Mouse (Mus musculus) intestine, embryonic 16.5 days (tissue): ENCODE results near the gene Gadd45g. TPM values are rescaled to one million over a fixed set of nuclear protein-coding genes. Genes with fewer than 3 reads are reported as not detected.
A peak's percentile ranks its signal among the peaks of the same experiment; 100 is the strongest.

Experiments used
- ATAC-seq: fragments of 200-750 bp; cut with Nextera tagmentation; 2 replicates; pipeline ENCODE4 v1.8.0; 2017; ENCODE audit warnings: moderate TSS enrichment, moderate library complexity
- H3K27ac ChIP-seq: fragments of 300-500 bp; sonication (generic); 2 replicates; pipeline ENCODE4 v1.5.1; 2014; ENCODE audit warnings: mild to moderate bottlenecking, low read length
- H3K27me3 ChIP-seq: fragments of 300-500 bp; sonication (generic); replicated peaks from 2 replicates; pipeline ENCODE4 v1.6.1; 2014; ENCODE audit warnings: low read length, control low read depth, mixed read lengths; ENCODE audit not compliant: control insufficient read depth, insufficient read depth
- H3K36me3 ChIP-seq: fragments of 300-500 bp; sonication (generic); 2 replicates; pipeline ENCODE4 v1.6.1; 2014; ENCODE audit warnings: low read length, control low read depth; ENCODE audit not compliant: control insufficient read depth, insufficient read depth
- H3K4me1 ChIP-seq: fragments of 300-500 bp; sonication (generic); 2 replicates; pipeline ENCODE4 v1.6.1; 2014; ENCODE audit warnings: low read length, control low read depth, mixed read lengths; ENCODE audit not compliant: control insufficient read depth, insufficient read depth
- H3K4me2 ChIP-seq: fragments of 300-500 bp; sonication (generic); 2 replicates; pipeline ENCODE4 v1.6.1; 2014; ENCODE audit warnings: low read depth, low read length, control low read depth
- H3K4me3 ChIP-seq: fragments of 300-500 bp; sonication (generic); 2 replicates; pipeline ENCODE4 v1.5.1; 2014; ENCODE audit warnings: mild to moderate bottlenecking, low read length
- H3K9ac ChIP-seq: fragments of 300-500 bp; sonication (generic); 2 replicates; pipeline ENCODE4 v1.6.1; 2014; ENCODE audit warnings: low read depth, low read length
- H3K9me3 ChIP-seq: fragments of 300-500 bp; sonication (generic); 2 replicates; pipeline ENCODE4 v1.6.1; 2016; ENCODE audit warnings: low read length, control low read depth; ENCODE audit not compliant: control insufficient read depth
- WGBS: fragments of 180-500 bp; shearing (Covaris S2); extraction: QIAGEN DNeasy Blood & Tissue Kit; methylation state at CpG from one replicate; pipeline ENCODE4 v1.1.7; 2014; 5-methylcytosine and 5-hydroxymethylcytosine counted together
- polyA plus RNA-seq: library from polyadenylated mRNA; unstranded; fragments of >200 nt; fragmentation: Nextera tagmentation; extraction: Ambion mirVana; gene quantifications from 2 replicates; pipeline ENCODE4 v1.2.1, GENCODE M21; 2015

The Gadd45g gene
- polyA plus RNA-seq, 1 experiment from 2014 or later = 40.8 TPM

DNA sequence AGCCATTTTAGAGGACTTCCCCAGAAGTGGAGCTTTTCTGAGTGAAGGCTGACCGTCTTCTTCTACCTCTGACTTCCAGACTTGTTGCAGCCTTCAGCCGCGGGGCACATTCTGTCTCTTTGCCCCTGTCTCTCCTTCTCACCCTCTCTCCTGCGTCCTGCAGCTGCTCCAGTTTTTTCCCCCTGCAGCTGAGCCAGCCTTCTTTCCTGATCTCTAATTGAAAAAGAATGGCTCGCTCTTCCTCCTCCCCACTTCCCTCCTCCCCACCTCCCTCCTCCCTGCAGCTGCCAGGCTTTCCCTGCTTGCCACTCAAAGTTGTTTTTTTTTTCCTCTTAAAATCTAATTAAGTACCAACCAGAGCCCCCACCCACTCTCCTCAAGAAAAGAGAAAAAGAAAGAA lies 4.3 kb upstream of the Gadd45g start:
- Histone ChIP-seq H3K9ac (no peak overlapping the region), H3K27me3 (peaks cover 5% of the 10 kb centered on the region), H3K36me3 (no peaks in the 10 kb centered on the region), H3K4me1 (peaks cover 16% of the 10 kb centered on the region), H3K4me2 (peak overlapping the region; percentile 33; the same call in 1 of the 2 replicates), H3K27ac (no peak overlapping the region), H3K9me3 (no peaks in the 10 kb centered on the region), H3K4me3 (no peak overlapping the region)
- ATAC-seq = no peak
- 33% methylated on average over 5 of the region's 5 CpGs for WGBS

DNA sequence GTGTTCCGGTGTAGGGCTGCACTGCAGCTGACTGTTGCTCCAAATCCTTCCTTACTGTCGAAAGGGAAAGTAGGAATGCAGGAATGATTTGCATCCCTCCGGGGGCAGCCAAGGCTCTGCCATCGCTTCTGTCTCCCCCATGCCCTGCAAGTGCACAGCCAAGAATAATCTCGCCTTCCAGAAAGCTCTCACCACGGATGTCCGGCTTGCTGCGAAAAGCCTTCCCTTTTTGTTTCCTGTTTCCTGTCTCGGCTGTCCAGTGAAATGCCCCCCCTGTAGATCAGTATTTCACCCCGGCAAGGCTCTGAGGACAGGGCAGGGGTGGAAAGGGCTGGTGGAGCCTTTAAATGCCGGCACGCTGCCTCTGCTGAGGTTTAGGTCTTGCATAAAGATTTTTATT lies 3.7 kb upstream of the Gadd45g start:
- no peak overlapping the region for H3K4me3 ChIP-seq
- WGBS = 27% methylated on average over 12 of the region's 12 CpGs
- H3K9me3 ChIP-seq = no peaks in the 10 kb centered on the region
- H3K4me2 ChIP-seq = peak overlapping the region; percentile 33; the same call in 1 of the 2 replicates
- H3K27ac ChIP-seq = no peak overlapping the region
- H3K4me1 ChIP-seq = peaks cover 16% of the 10 kb centered on the region
- no peak for ATAC-seq
- peaks cover 5% of the 10 kb centered on the region for H3K27me3 ChIP-seq
- no peaks in the 10 kb centered on the region for H3K36me3 ChIP-seq
- H3K9ac ChIP-seq = 0 out of 2 replicates have a peak overlapping the region, but pooled peaks have one; percentile 6

DNA sequence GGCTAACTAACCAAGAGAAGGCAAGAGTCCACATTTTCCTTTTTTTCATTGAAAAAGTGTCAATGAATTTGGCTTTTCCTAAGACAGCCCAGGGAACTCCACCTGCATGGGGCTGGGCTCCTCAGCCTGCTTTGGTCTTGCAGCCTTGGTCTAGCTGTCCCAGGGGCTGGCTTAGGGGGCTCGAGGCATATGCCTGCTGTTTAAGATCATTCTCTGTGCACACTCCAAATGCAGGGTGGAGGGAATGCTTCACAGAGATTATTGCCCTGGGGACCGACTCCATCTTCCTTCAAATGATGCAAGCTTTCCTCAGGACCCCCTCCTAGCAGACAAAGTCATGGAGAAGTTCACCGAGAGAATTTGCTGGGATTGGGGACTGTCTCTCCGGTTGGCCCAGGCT lies 3.2 kb upstream of the Gadd45g start:
- H3K27ac ChIP-seq = no peak overlapping the region
- H3K9ac ChIP-seq = no peak overlapping the region
- H3K27me3 ChIP-seq = peaks cover 5% of the 10 kb centered on the region
- no peak for ATAC-seq
- H3K4me3 ChIP-seq = no peak overlapping the region
- no peaks in the 10 kb centered on the region for H3K9me3 ChIP-seq
- 66% methylated on average over 4 of the region's 4 CpGs for whole genome bisulfite sequencing
- H3K4me1 ChIP-seq = peaks cover 16% of the 10 kb centered on the region
- H3K36me3 ChIP-seq = no peaks in the 10 kb centered on the region
- H3K4me2 ChIP-seq = no peak overlapping the region

- Histone ChIP-seq H3K27me3 (peaks cover 5% of the 10 kb centered on the region), H3K27ac (no peak overlapping the region), H3K4me2 (no peak overlapping the region), H3K4me1 (peaks cover 21% of the 10 kb centered on the region), H3K36me3 (no peaks in the 10 kb centered on the region), H3K4me3 (no peak overlapping the region), H3K9ac (no peak overlapping the region), H3K9me3 (no peaks in the 10 kb centered on the region)
- WGBS = 84% methylated on average over 10 of the region's 10 CpGs
- ATAC-seq = no peak
Observed at GRCm38 (mm10) chr13:51844118-51844517, 2.4 kb upstream of the Gadd45g start.

DNA sequence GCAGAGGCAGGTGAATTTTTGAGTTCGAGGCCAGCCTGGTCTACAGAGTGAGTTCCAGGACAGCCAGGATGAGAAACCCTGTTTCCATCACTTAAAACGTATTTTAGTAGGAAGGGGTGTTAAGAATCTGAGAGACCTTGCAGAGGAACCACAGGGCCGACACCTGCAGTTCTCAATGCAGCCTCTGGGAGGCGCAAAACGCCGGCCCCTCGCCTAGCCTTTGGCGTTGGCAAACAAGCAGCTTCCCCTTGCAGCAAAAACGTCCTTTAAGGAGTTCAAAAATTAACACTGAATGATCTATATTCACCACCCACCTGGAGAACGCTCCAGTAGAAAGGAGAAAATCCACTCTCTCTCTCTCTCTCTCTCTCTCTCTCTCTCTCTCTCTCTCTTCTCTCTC lies 1.8 kb upstream of the Gadd45g start:
- Histone ChIP-seq H3K9ac (no peak overlapping the region), H3K9me3 (no peaks in the 10 kb centered on the region), H3K4me1 (peaks cover 23% of the 10 kb centered on the region), H3K27me3 (peaks cover 5% of the 10 kb centered on the region), H3K27ac (no peak overlapping the region), H3K4me3 (no peak overlapping the region), H3K36me3 (no peaks in the 10 kb centered on the region), H3K4me2 (peak overlapping the region; percentile 96)
- 19% methylated on average over 10 of the region's 10 CpGs for WGBS
- ATAC-seq = no peak

GRCm38 (mm10) chr13:51845072-51845471 lies 1.4 kb upstream of the Gadd45g start:
- Histone ChIP-seq H3K4me2 (peak overlapping the region; percentile 96), H3K27ac (peak overlapping the region; percentile 93; the same call in 1 of the 2 replicates), H3K27me3 (peaks cover 5% of the 10 kb centered on the region), H3K36me3 (no peaks in the 10 kb centered on the region), H3K4me1 (peaks cover 27% of the 10 kb centered on the region), H3K4me3 (peak overlapping the region; percentile 75), H3K9ac (peak overlapping the region; percentile 85), H3K9me3 (no peaks in the 10 kb centered on the region)
- 8% methylated on average over 10 of the region's 10 CpGs for WGBS
- no peak for ATAC-seq

GRCm38 (mm10) chr13:51845591-51846191 lies 787 bp upstream of the Gadd45g start:
- Histone ChIP-seq H3K4me1 (peaks cover 28% of the 10 kb centered on the region), H3K4me3 (peak overlapping the region; percentile 75), H3K9ac (peak overlapping the region; percentile 85), H3K27me3 (peaks cover 3% of the 10 kb centered on the region), H3K36me3 (no peaks in the 10 kb centered on the region), H3K9me3 (no peaks in the 10 kb centered on the region), H3K27ac (peak overlapping the region; percentile 93), H3K4me2 (peak overlapping the region; percentile 96)
- under 1% methylated on average over 45 of the region's 45 CpGs for WGBS
- ATAC-seq = peak; percentile 25

- Histone ChIP-seq H3K27me3 (no peaks in the 10 kb centered on the region; the same call in 1 of the 2 replicates), H3K9me3 (no peaks in the 10 kb centered on the region), H3K4me2 (peak overlapping the region; percentile 96), H3K9ac (peak overlapping the region; percentile 87), H3K4me3 (peak overlapping the region; percentile 75), H3K4me1 (peaks cover 27% of the 10 kb centered on the region), H3K36me3 (no peaks in the 10 kb centered on the region), H3K27ac (peak overlapping the region; percentile 92)
- under 1% methylated on average over 63 of the region's 63 CpGs for WGBS
- ATAC-seq = peak; percentile 27
Observed at GRCm38 (mm10) chr13:51846868-51847793, 653 bp downstream of the Gadd45g start.

- H3K4me3 ChIP-seq = peak overlapping the region; percentile 75
- H3K9me3 ChIP-seq = no peaks in the 10 kb centered on the region
- H3K4me1 ChIP-seq = peaks cover 25% of the 10 kb centered on the region
- H3K27me3 ChIP-seq = no peaks in the 10 kb centered on the region; the same call in 1 of the 2 replicates
- peak; percentile 45 for ATAC-seq
- no peaks in the 10 kb centered on the region for H3K36me3 ChIP-seq
- H3K27ac ChIP-seq = peak overlapping the region; percentile 92
- H3K9ac ChIP-seq = peak overlapping the region; percentile 87
- under 1% methylated on average over 31 of the region's 31 CpGs for WGBS
- H3K4me2 ChIP-seq = peak overlapping the region; percentile 96
Observed at GRCm38 (mm10) chr13:51847979-51848480, 1.6 kb downstream of the Gadd45g start.
